Mouse (Mus musculus) liver, embryonic 11.5 days (tissue): ENCODE data around the gene Rcsd1. TPM values are rescaled to one million over a fixed set of nuclear protein-coding genes. Genes with fewer than 3 reads are reported as not detected.
"Not testable (repeated sequence)": the region's sequence is repeated elsewhere in the genome, so short reads cannot be mapped to it uniquely, and the experiment has no call there.

Experiments
- ATAC-seq: fragments of 200-750 bp; cut with Nextera tagmentation; replicated peaks from 2 replicates; pipeline ENCODE4 v1.8.0; 2017; ENCODE audit warnings: moderate number of reproducible peaks, mild to moderate bottlenecking, moderate TSS enrichment, moderate library complexity; ENCODE audit not compliant: low FRiP score
- DNase-seq: peaks from one replicate; pipeline ENCODE4 v3.0.0-alpha.2; 2017; ENCODE audit warnings: low spot score
- H3K27ac ChIP-seq: fragments of 300-500 bp; sonication (generic); 2 replicates; pipeline ENCODE4 v1.5.1; 2014; ENCODE audit warnings: mild to moderate bottlenecking, low read depth, low read length, control low read depth
- H3K27me3 ChIP-seq: fragments of 300-500 bp; sonication (generic); replicated peaks from 2 replicates; pipeline ENCODE4 v1.6.1; 2014; ENCODE audit warnings: low read length, mixed read lengths; ENCODE audit not compliant: control insufficient read depth, insufficient read depth
- H3K36me3 ChIP-seq: fragments of 300-500 bp; sonication (generic); 2 replicates; pipeline ENCODE4 v1.6.1; 2014; ENCODE audit warnings: mild to moderate bottlenecking, low read length, moderate library complexity, mixed read lengths; ENCODE audit not compliant: control insufficient read depth, insufficient read depth
- H3K4me1 ChIP-seq: fragments of 300-500 bp; sonication (generic); replicated peaks from 2 replicates; pipeline ENCODE4 v1.6.1; 2014; ENCODE audit warnings: low read length, mixed read lengths; ENCODE audit not compliant: control insufficient read depth, insufficient read depth
- H3K4me2 ChIP-seq: fragments of 300-500 bp; sonication (generic); 2 replicates; pipeline ENCODE4 v1.6.1; 2014; ENCODE audit warnings: mild to moderate bottlenecking, control low read depth, moderate library complexity
- H3K4me3 ChIP-seq: fragments of 300-500 bp; sonication (generic); 2 replicates; pipeline ENCODE4 v1.5.1; 2014; ENCODE audit warnings: low read depth, low read length, control low read depth
- H3K9ac ChIP-seq: fragments of 300-500 bp; sonication (generic); 2 replicates; pipeline ENCODE4 v1.6.1; 2014; ENCODE audit warnings: low read depth, low read length, control low read depth
- H3K9me3 ChIP-seq: fragments of 300-500 bp; sonication (generic); 2 replicates; pipeline ENCODE4 v1.6.1; 2016; ENCODE audit warnings: low read length, inconsistent platforms, mixed read lengths; ENCODE audit not compliant: control insufficient read depth
- WGBS: fragments of 180-500 bp; shearing (Covaris S2); extraction: QIAGEN DNeasy Blood & Tissue Kit; methylation state at CpG from one replicate; pipeline ENCODE4 v1.1.7; 2014; 5-methylcytosine and 5-hydroxymethylcytosine counted together
- polyA plus RNA-seq: library from polyadenylated mRNA; unstranded; fragments of >200 nt; fragmentation: Nextera tagmentation; extraction: Ambion mirVana; gene quantifications from 2 replicates; pipeline ENCODE4 v1.2.1, GENCODE M21; 2014

Rcsd1 gene
- polyA plus RNA-seq, 1 experiment from 2014 or later, result 17.8 TPM

- no peak overlapping the region for H3K4me3 ChIP-seq
- no peaks in the 10 kb centered on the region for H3K27me3 ChIP-seq
- WGBS, result 89% methylated on average over 2 of the region's 2 CpGs
- H3K9me3 ChIP-seq, result no peaks in the 10 kb centered on the region
- no peak for ATAC-seq
- DNase-seq, result no peak
- no peak overlapping the region for H3K4me2 ChIP-seq
- no peaks in the 10 kb centered on the region for H3K36me3 ChIP-seq
- H3K4me1 ChIP-seq, result peaks cover 14% of the 10 kb centered on the region
- no peak overlapping the region for H3K27ac ChIP-seq
- no peak overlapping the region for H3K9ac ChIP-seq
These were observed 21.7 kb downstream of the Rcsd1 start for GRCm38 (mm10) chr1:165687861-165688260.

- Histone ChIP-seq H3K27me3 (no peaks in the 10 kb centered on the region), H3K4me2 (no peak overlapping the region), H3K4me3 (no peak overlapping the region), H3K9me3 (no peaks in the 10 kb centered on the region), H3K4me1 (peaks cover 14% of the 10 kb centered on the region), H3K27ac (no peak overlapping the region), H3K36me3 (no peaks in the 10 kb centered on the region), H3K9ac (no peak overlapping the region)
- 36% methylated on average over 8 of the region's 8 CpGs for WGBS
- DNase-seq (no peak), ATAC-seq (no peak)
These were observed 22.6 kb downstream of the Rcsd1 start for GRCm38 (mm10) chr1:165686963-165687362.

GRCm38 (mm10) chr1:165686349-165686748 is 23.2 kb downstream of the Rcsd1 start:
- WGBS, result 57% methylated on average over 6 of the region's 6 CpGs
- Histone ChIP-seq H3K9ac (no peak overlapping the region), H3K27ac (no peak overlapping the region), H3K4me1 (peaks cover 13% of the 10 kb centered on the region), H3K9me3 (no peaks in the 10 kb centered on the region), H3K4me3 (no peak overlapping the region), H3K36me3 (no peaks in the 10 kb centered on the region), H3K27me3 (no peaks in the 10 kb centered on the region), H3K4me2 (no peak overlapping the region)
- DNase-seq (no peak), ATAC-seq (no peak)

GRCm38 (mm10) chr1:165684261-165685203 is 25.0 kb downstream of the Rcsd1 start:
- Histone ChIP-seq H3K36me3 (no peaks in the 10 kb centered on the region), H3K4me2 (no peak overlapping the region), H3K4me1 (peaks cover 10% of the 10 kb centered on the region; the same call in 1 of the 2 replicates), H3K27ac (no peak overlapping the region), H3K9ac (no peak overlapping the region), H3K4me3 (no peak overlapping the region), H3K27me3 (no peaks in the 10 kb centered on the region), H3K9me3 (no peaks in the 10 kb centered on the region)
- ATAC-seq, result peak; percentile 55
- DNase-seq, result no peak
- 47% methylated on average over 15 of the region's 15 CpGs for WGBS

GRCm38 (mm10) chr1:165682056-165682853 is 27.3 kb downstream of the Rcsd1 start:
- Histone ChIP-seq H3K4me1 (peaks cover 10% of the 10 kb centered on the region; the same call in 1 of the 2 replicates), H3K36me3 (no peaks in the 10 kb centered on the region), H3K27me3 (no peaks in the 10 kb centered on the region), H3K4me3 (no peak overlapping the region), H3K4me2 (no peak overlapping the region), H3K27ac (no peak overlapping the region), H3K9ac (no peak overlapping the region), H3K9me3 (no peaks in the 10 kb centered on the region)
- DNase-seq, result no peak
- no peak for ATAC-seq
- WGBS, result 66% methylated on average over 18 of the region's 18 CpGs

GRCm38 (mm10) chr1:165681045-165681794 is 28.3 kb downstream of the Rcsd1 start:
- Histone ChIP-seq H3K4me2 (no peak overlapping the region), H3K4me3 (no peak overlapping the region), H3K9ac (no peak overlapping the region), H3K4me1 (peaks cover 14% of the 10 kb centered on the region), H3K27me3 (no peaks in the 10 kb centered on the region), H3K9me3 (no peaks in the 10 kb centered on the region), H3K27ac (no peak overlapping the region), H3K36me3 (no peaks in the 10 kb centered on the region)
- ATAC-seq, result 0 out of 2 replicates have a peak, but pooled peaks have one; percentile 29
- DNase-seq, result no peak
- WGBS, result 59% methylated on average over 13 of the region's 13 CpGs

GRCm38 (mm10) chr1:165680086-165680485 is 29.5 kb downstream of the Rcsd1 start:
- not testable (repeated sequence) for H3K27me3 ChIP-seq, H3K9me3 ChIP-seq, H3K36me3 ChIP-seq, DNase-seq, H3K4me3 ChIP-seq, ATAC-seq, H3K4me2 ChIP-seq, H3K9ac ChIP-seq
- Histone ChIP-seq H3K27ac (0 out of 2 replicates have a peak overlapping the region, but pooled peaks have one; percentile 38), H3K4me1 (peaks cover 14% of the 10 kb centered on the region)

GRCm38 (mm10) chr1:165679618-165679997 is 29.9 kb downstream of the Rcsd1 start:
- no peaks in the 10 kb centered on the region for H3K27me3 ChIP-seq
- H3K36me3 ChIP-seq, result no peaks in the 10 kb centered on the region; the same call in 1 of the 2 replicates
- H3K4me1 ChIP-seq, result peaks cover 11% of the 10 kb centered on the region
- ATAC-seq (no peak), DNase-seq (no peak)
- H3K4me3 ChIP-seq, result no peak overlapping the region
- H3K4me2 ChIP-seq, result no peak overlapping the region
- WGBS, result 58% methylated on average over 3 of the region's 3 CpGs
- H3K9me3 ChIP-seq, result no peaks in the 10 kb centered on the region
- 0 out of 2 replicates have a peak overlapping the region, but pooled peaks have one; percentile 38 for H3K27ac ChIP-seq
- H3K9ac ChIP-seq, result no peak overlapping the region
